Mouse (Mus musculus) forebrain, postnatal 0 days (tissue): ENCODE data around the gene AA986860. TPM values are rescaled to one million over a fixed set of nuclear protein-coding genes. Genes with fewer than 3 reads are reported as not detected.

ENCODE experiments used
- ATAC-seq: fragments of 200-750 bp; cut with Nextera tagmentation; 2 replicates; pipeline ENCODE4 v1.8.0; 2017; ENCODE audit warnings: mild to moderate bottlenecking, moderate library complexity
- DNase-seq: peaks from one replicate; pipeline ENCODE4 v3.0.0-alpha.2; 2015
- H3K27ac ChIP-seq: fragments of 300-500 bp; sonication (generic); 2 replicates; pipeline ENCODE4 v1.5.1; 2014; ENCODE audit warnings: low read depth, mild to moderate bottlenecking, antibody characterized with exemption, low read length, moderate library complexity, mixed read lengths
- H3K27me3 ChIP-seq: fragments of 300-500 bp; sonication (generic); 2 replicates; pipeline ENCODE4 v1.6.1; 2014; ENCODE audit warnings: mild to moderate bottlenecking, low read length, mixed read lengths; ENCODE audit not compliant: insufficient read depth
- H3K36me3 ChIP-seq: fragments of 300-500 bp; sonication (generic); 2 replicates; pipeline ENCODE4 v1.6.1; 2014; ENCODE audit warnings: mild to moderate bottlenecking, moderate library complexity; ENCODE audit not compliant: insufficient read depth
- H3K4me1 ChIP-seq: fragments of 300-500 bp; sonication (generic); 2 replicates; pipeline ENCODE4 v1.6.1; 2014; ENCODE audit warnings: antibody characterized with exemption; ENCODE audit not compliant: insufficient read depth
- H3K4me2 ChIP-seq: fragments of 300-500 bp; sonication (generic); 2 replicates; pipeline ENCODE4 v1.6.1; 2014; ENCODE audit warnings: low read depth, mild to moderate bottlenecking, moderate library complexity
- H3K4me3 ChIP-seq: fragments of 300-500 bp; sonication (generic); 2 replicates; pipeline ENCODE4 v1.5.1; 2014; ENCODE audit warnings: low read depth, low read length, mixed read lengths
- H3K9ac ChIP-seq: fragments of 300-500 bp; sonication (generic); 2 replicates; pipeline ENCODE4 v1.6.1; 2014; ENCODE audit warnings: mild to moderate bottlenecking
- H3K9me3 ChIP-seq: fragments of 300-500 bp; sonication (generic); 2 replicates; pipeline ENCODE4 v1.6.1; 2016; ENCODE audit warnings: low read length
- CTCF ChIP-seq: sonication (generic); IDR thresholded peaks from 2 replicates; pipeline ENCODE4 v1.5.1; 2016; ENCODE audit warnings: antibody characterized with exemption, control low read depth, low read depth
- WGBS: fragments of 180-500 bp; shearing (Covaris S2); extraction: QIAGEN DNeasy Blood & Tissue Kit; methylation state at CpG from one replicate; pipeline ENCODE4 v1.1.7; 2014; 5-methylcytosine and 5-hydroxymethylcytosine counted together
- polyA plus RNA-seq: library from polyadenylated mRNA; unstranded; fragments of >200 nt; fragmentation: Nextera tagmentation; extraction: Ambion mirVana; gene quantifications from 2 replicates; pipeline ENCODE4 v1.2.1, GENCODE M21; 2015
- total RNA-seq: library from RNA; depleted of rRNA; stranded (reverse); fragments of >200 nt; gene quantifications from 2 replicates; pipeline ENCODE4 v1.2.3, GENCODE M21; 2014

Gene AA986860
- total and polyA plus RNA-seq, 2 experiments from 2014 or later: 0.33 to 0.48 TPM

- no peaks in the 10 kb centered on the region for H3K27me3 ChIP-seq
- no peak overlapping the region for H3K27ac ChIP-seq
- no peak for TF ChIP-seq CTCF
- H3K4me2 ChIP-seq: no peak overlapping the region
- no peak overlapping the region for H3K9ac ChIP-seq
- no peaks in the 10 kb centered on the region for H3K4me1 ChIP-seq
- DNase-seq: no peak
- no peak for ATAC-seq
- no peak overlapping the region for H3K4me3 ChIP-seq
- no peaks in the 10 kb centered on the region for H3K9me3 ChIP-seq
- 85% methylated on average over 3 of the region's 3 CpGs for WGBS
- no peaks in the 10 kb centered on the region for H3K36me3 ChIP-seq
These were observed 30.4 kb downstream of the AA986860 start for GRCm38 (mm10) chr1:130762045-130762760.

GRCm38 (mm10) chr1:130764027-130764461 is 32.3 kb downstream of the AA986860 start:
- ATAC-seq (no peak), DNase-seq (no peak)
- 88% methylated on average over 12 of the region's 12 CpGs for WGBS
- Histone ChIP-seq H3K4me1 (no peaks in the 10 kb centered on the region), H3K4me2 (no peak overlapping the region), H3K27me3 (no peaks in the 10 kb centered on the region), H3K36me3 (no peaks in the 10 kb centered on the region), H3K27ac (no peak overlapping the region), H3K4me3 (no peak overlapping the region), H3K9ac (no peak overlapping the region), H3K9me3 (no peaks in the 10 kb centered on the region)
- no peak for TF ChIP-seq CTCF

- Histone ChIP-seq H3K4me1 (no peaks in the 10 kb centered on the region), H3K27me3 (no peaks in the 10 kb centered on the region), H3K9me3 (no peaks in the 10 kb centered on the region), H3K4me3 (no peak overlapping the region), H3K36me3 (no peaks in the 10 kb centered on the region), H3K27ac (no peak overlapping the region), H3K4me2 (no peak overlapping the region), H3K9ac (no peak overlapping the region)
- no peak for TF ChIP-seq CTCF
- no peak for ATAC-seq
- DNase-seq: no peak
- 77% methylated on average over 5 of the region's 5 CpGs for WGBS
These were observed 35.3 kb downstream of the AA986860 start for GRCm38 (mm10) chr1:130767066-130767465.

- no peaks in the 10 kb centered on the region for H3K36me3 ChIP-seq
- no peak overlapping the region for H3K27ac ChIP-seq
- no peaks in the 10 kb centered on the region for H3K27me3 ChIP-seq
- H3K9me3 ChIP-seq: no peaks in the 10 kb centered on the region
- no peak for TF ChIP-seq CTCF
- 76% methylated on average over 2 of the region's 2 CpGs for WGBS
- H3K9ac ChIP-seq: no peak overlapping the region
- H3K4me1 ChIP-seq: no peaks in the 10 kb centered on the region
- no peak overlapping the region for H3K4me2 ChIP-seq
- ATAC-seq: no peak
- H3K4me3 ChIP-seq: no peak overlapping the region
- DNase-seq: no peak
These were observed 38.1 kb downstream of the AA986860 start for GRCm38 (mm10) chr1:130769925-130770324.

GRCm38 (mm10) chr1:130770487-130770886 is 38.7 kb downstream of the AA986860 start:
- 91% methylated on average over 4 of the region's 4 CpGs for WGBS
- no peaks in the 10 kb centered on the region for H3K36me3 ChIP-seq
- no peak for TF ChIP-seq CTCF
- DNase-seq: no peak
- H3K27me3 ChIP-seq: no peaks in the 10 kb centered on the region
- H3K4me1 ChIP-seq: no peaks in the 10 kb centered on the region
- H3K4me2 ChIP-seq: no peak overlapping the region
- no peak overlapping the region for H3K4me3 ChIP-seq
- no peak for ATAC-seq
- H3K27ac ChIP-seq: no peak overlapping the region
- H3K9ac ChIP-seq: no peak overlapping the region
- no peaks in the 10 kb centered on the region for H3K9me3 ChIP-seq

GRCm38 (mm10) chr1:130770981-130771494 is 39.3 kb downstream of the AA986860 start:
- no peaks in the 10 kb centered on the region for H3K27me3 ChIP-seq

GRCm38 (mm10) chr1:130775234-130775633 is 43.5 kb downstream of the AA986860 start:
- DNase-seq: no peak
- no peaks in the 10 kb centered on the region for H3K36me3 ChIP-seq
- H3K27me3 ChIP-seq: no peaks in the 10 kb centered on the region
- ATAC-seq: no peak
- no peak for TF ChIP-seq CTCF
- no peaks in the 10 kb centered on the region for H3K9me3 ChIP-seq
- no peak overlapping the region for H3K27ac ChIP-seq
- H3K9ac ChIP-seq: no peak overlapping the region
- H3K4me1 ChIP-seq: no peaks in the 10 kb centered on the region
- no peak overlapping the region for H3K4me3 ChIP-seq
- H3K4me2 ChIP-seq: no peak overlapping the region
- 44% methylated on average over 2 of the region's 2 CpGs for WGBS

More at GRCm38 (mm10) chr1:130770981-130771494, 39.3 kb downstream of the AA986860 start:
- Histone ChIP-seq H3K4me2 (no peak overlapping the region), H3K9me3 (no peaks in the 10 kb centered on the region), H3K4me1 (no peaks in the 10 kb centered on the region), H3K4me3 (no peak overlapping the region), H3K36me3 (no peaks in the 10 kb centered on the region), H3K27ac (no peak overlapping the region), H3K9ac (no peak overlapping the region)
- ATAC-seq (no peak), DNase-seq (no peak)
- 66% methylated on average over 3 of the region's 3 CpGs for WGBS
- TF ChIP-seq CTCF: no peak
